Mouse (Mus musculus) ES-E14 (cell line): ENCODE results near the gene Them7. TPM values are rescaled to one million over a fixed set of nuclear protein-coding genes. Genes with fewer than 3 reads are reported as not detected.

Experiments
- DNase-seq: peaks from one replicate; pipeline ENCODE4 v3.0.0-alpha.2; 2013; ENCODE audit warnings: low read depth, low spot score
- H3K27ac ChIP-seq: 2 replicates; pipeline ENCODE4 v1.5.1; 2012; ENCODE audit warnings: low read depth, mild to moderate bottlenecking, low read length, moderate library complexity, mixed read lengths; ENCODE audit not compliant: poor library complexity, insufficient read depth, severe bottlenecking
- H3K36me3 ChIP-seq: 2 replicates; pipeline ENCODE4 v1.6.1; 2012; ENCODE audit warnings: mild to moderate bottlenecking, low read length, moderate library complexity, mixed read lengths; ENCODE audit not compliant: control insufficient read depth, poor library complexity, insufficient read depth, severe bottlenecking
- H3K4me1 ChIP-seq, 2 experiments: fragments of 150-350 bp in 1 of 2; sonication (generic) in 1 of 2; 2 replicates each; pipeline ENCODE4 v1.6.1; 2012; ENCODE audit warnings: low read length in 2 of 2, mild to moderate bottlenecking in 1 of 2, mixed read lengths in 1 of 2; ENCODE audit not compliant: control insufficient read depth in 2 of 2, insufficient read depth in 2 of 2, poor library complexity in 1 of 2
- H3K4me3 ChIP-seq, 2 experiments: fragments of 150-350 bp in 1 of 2; sonication (generic) in 1 of 2; 2 replicates each; pipeline ENCODE4 v1.5.1; 2012; ENCODE audit warnings: low read length in 2 of 2, low read depth in 1 of 2, mild to moderate bottlenecking in 1 of 2, mixed read lengths in 1 of 2; ENCODE audit not compliant: insufficient read depth in 1 of 2, poor library complexity in 1 of 2, severe bottlenecking in 1 of 2
- H3K9ac ChIP-seq: 2 replicates; pipeline ENCODE4 v1.6.1; 2012; ENCODE audit warnings: low read depth, mild to moderate bottlenecking, low read length, mixed read lengths; ENCODE audit not compliant: poor library complexity, insufficient read depth, severe bottlenecking
- H3K9me3 ChIP-seq: fragments of 150-350 bp; sonication (generic); 2 replicates; pipeline ENCODE4 v1.6.1; 2012; ENCODE audit warnings: low read depth, mild to moderate bottlenecking, low read length; ENCODE audit not compliant: control insufficient read depth, insufficient read depth
- CHD2 ChIP-seq: IDR thresholded peaks from 2 replicates; pipeline ENCODE4 v1.6.1; 2014; ENCODE audit warnings: mild to moderate bottlenecking, low read depth, low read length, inconsistent platforms
- HCFC1 ChIP-seq: IDR thresholded peaks from 2 replicates; pipeline ENCODE4 v1.6.1; 2012; ENCODE audit warnings: low read length, inconsistent platforms, borderline replicate concordance; ENCODE audit not compliant: insufficient read depth
- MAFK ChIP-seq: IDR thresholded peaks from 2 replicates; pipeline ENCODE4 v1.6.1; 2014; ENCODE audit warnings: mild to moderate bottlenecking, low read depth, low read length, inconsistent platforms; ENCODE audit not compliant: insufficient read depth
- ZC3H11A ChIP-seq: IDR thresholded peaks from 2 replicates; pipeline ENCODE4 v1.6.1; 2012; ENCODE audit warnings: low read depth, mild to moderate bottlenecking, inconsistent platforms, low read length, borderline replicate concordance
- ZNF384 ChIP-seq: IDR thresholded peaks from 2 replicates; pipeline ENCODE4 v1.6.1; 2012; ENCODE audit warnings: low read depth, low read length, inconsistent platforms
- in situ Hi-C, 2 experiments: fragments of 600-800 bp; cut with MboI; formaldehyde crosslinking; loops; one replicate each; pipeline ENCODE4 v1.15.1; 2025; ENCODE audit warnings: low sequenced_read_pairs in 2 of 2, inconsistent platforms in 1 of 2; ENCODE audit not compliant: unreplicated experiment in 2 of 2
- total RNA-seq: library from RNA; depleted of rRNA; stranded (reverse); fragments of 300-350 nt; gene quantifications from 2 replicates; pipeline ENCODE4 v1.2.3, GENCODE M21; 2012

The Them7 gene
- total RNA-seq, 1 experiment, result not detected

DNA sequence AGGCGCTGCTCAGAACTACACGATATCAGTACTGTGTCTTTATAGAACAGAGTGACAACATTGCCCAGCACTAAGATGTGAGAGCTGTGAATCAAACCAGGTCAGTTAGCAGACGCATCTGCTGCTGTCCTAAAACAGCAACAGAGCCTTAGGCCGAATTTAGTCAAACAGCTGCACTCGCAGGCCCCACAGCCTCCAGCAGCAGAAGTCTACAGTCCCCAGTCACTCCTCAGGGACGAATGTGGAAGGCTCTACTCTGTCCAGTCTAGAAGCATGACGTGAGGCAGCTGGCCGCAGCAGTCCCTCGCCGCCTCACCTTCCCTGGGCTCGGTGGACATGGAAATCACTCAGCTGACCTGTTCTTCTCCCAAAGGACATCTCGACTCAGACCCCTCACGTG is 20.6 kb downstream of the Them7 start:
- no peak overlapping the region for H3K4me3 ChIP-seq
- in situ Hi-C loops, result no loop called here
- H3K36me3 ChIP-seq, result no peaks in the 10 kb centered on the region
- H3K4me1 ChIP-seq, result no peaks in the 10 kb centered on the region
- no peak overlapping the region for H3K27ac ChIP-seq
- no peaks in the 10 kb centered on the region for H3K9me3 ChIP-seq
- TF ChIP-seq CHD2 (no peak), ZC3H11A (no peak), MAFK (no peak), ZNF384 (no peak), HCFC1 (no peak)
- no peak for DNase-seq
- H3K9ac ChIP-seq, result no peak overlapping the region

- no peak overlapping the region for H3K27ac ChIP-seq
- TF ChIP-seq ZC3H11A, result no peak
- TF ChIP-seq HCFC1, result no peak
- TF ChIP-seq CHD2, result no peak
- TF ChIP-seq ZNF384, result no peak
- 0 out of 2 replicates have a peak, but pooled peaks have one; percentile 26 for TF ChIP-seq MAFK
- no peaks in the 10 kb centered on the region for H3K9me3 ChIP-seq
- no peaks in the 10 kb centered on the region for H3K36me3 ChIP-seq
- H3K4me3 ChIP-seq, result no peak overlapping the region
- DNase-seq, result no peak
- in situ Hi-C loops, result no loop called here
- H3K4me1 ChIP-seq, result no peaks in the 10 kb centered on the region
- no peak overlapping the region for H3K9ac ChIP-seq
These were observed 27.9 kb downstream of the Them7 start for GRCm38 (mm10) chr2:105251978-105252377.

GRCm38 (mm10) chr2:105252824-105253223 is 28.7 kb downstream of the Them7 start:
- no peaks in the 10 kb centered on the region for H3K4me1 ChIP-seq
- no peak for DNase-seq

DNA sequence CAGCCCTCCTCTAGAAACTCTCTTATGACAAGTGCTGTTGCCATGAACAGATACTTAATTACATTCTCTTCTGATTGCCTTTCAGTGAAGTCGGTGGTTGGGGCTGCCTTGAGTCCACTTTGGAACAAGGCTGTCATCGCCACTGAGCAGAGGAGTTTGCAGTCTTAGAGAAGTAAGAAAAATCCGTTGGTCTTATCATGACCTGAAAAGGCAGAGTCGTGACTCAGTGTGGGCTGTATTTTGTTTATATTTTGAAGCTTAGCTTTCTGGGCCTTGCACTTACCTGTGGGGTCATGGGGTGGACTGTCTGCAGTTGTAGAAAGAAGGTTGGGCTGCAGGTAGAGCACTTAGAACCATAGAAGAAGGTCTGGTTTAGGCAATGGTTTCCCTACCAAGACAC is 31.3 kb downstream of the Them7 start:
- no peak for TF ChIP-seq ZC3H11A
- no peak for TF ChIP-seq HCFC1
- TF ChIP-seq CHD2, result no peak
- TF ChIP-seq ZNF384, result no peak
- TF ChIP-seq MAFK, result no peak
- in situ Hi-C loops, result no loop called here
- no peaks in the 10 kb centered on the region for H3K4me1 ChIP-seq
- no peak overlapping the region for H3K4me3 ChIP-seq
- H3K9ac ChIP-seq, result no peak overlapping the region
- H3K9me3 ChIP-seq, result no peaks in the 10 kb centered on the region
- H3K27ac ChIP-seq, result no peak overlapping the region
- H3K36me3 ChIP-seq, result no peaks in the 10 kb centered on the region
- DNase-seq, result no peak

More at GRCm38 (mm10) chr2:105252824-105253223, 28.7 kb downstream of the Them7 start:
- H3K9me3 ChIP-seq, result no peaks in the 10 kb centered on the region
- in situ Hi-C loops, result no loop called here
- TF ChIP-seq ZC3H11A, result no peak
- no peak for TF ChIP-seq HCFC1
- TF ChIP-seq CHD2, result no peak
- TF ChIP-seq ZNF384, result no peak
- TF ChIP-seq MAFK, result no peak
- H3K27ac ChIP-seq, result no peak overlapping the region
- H3K4me3 ChIP-seq, result no peak overlapping the region
- H3K9ac ChIP-seq, result no peak overlapping the region
- H3K36me3 ChIP-seq, result no peaks in the 10 kb centered on the region

- no peak for DNase-seq
- Histone ChIP-seq H3K9me3 (no peaks in the 10 kb centered on the region), H3K36me3 (no peaks in the 10 kb centered on the region), H3K4me3 (no peak overlapping the region), H3K4me1 (peaks cover 3 to 4% of the 10 kb centered on the region in 2 experiments; a peak in 1 of 4 replicates), H3K9ac (no peak overlapping the region), H3K27ac (no peak overlapping the region)
- in situ Hi-C loops, result no loop called here
- TF ChIP-seq MAFK (no peak), CHD2 (no peak), ZC3H11A (no peak), HCFC1 (no peak), ZNF384 (no peak)
These were observed 32.4 kb downstream of the Them7 start for GRCm38 (mm10) chr2:105256427-105257071.
